Mouse (Mus musculus) splenic B cell, adult 2 months (primary cell): ENCODE measurements around the gene A830031A19Rik.

Source experiments
- DNase-seq: peaks from one replicate; pipeline ENCODE4 v3.0.0-alpha.2; 2011; ENCODE audit warnings: low read depth, low spot score
- H3K27me3 ChIP-seq: 2 replicates; pipeline ENCODE4 v1.6.1; 2012; ENCODE audit warnings: mild to moderate bottlenecking, low read length, moderate library complexity, mixed read lengths; ENCODE audit not compliant: control insufficient read depth, poor library complexity, insufficient read depth, severe bottlenecking
- H3K36me3 ChIP-seq: 2 replicates; pipeline ENCODE4 v1.6.1; 2012; ENCODE audit warnings: mild to moderate bottlenecking, low read length, moderate library complexity, mixed read lengths; ENCODE audit not compliant: control insufficient read depth, poor library complexity, insufficient read depth, severe bottlenecking

The A830031A19Rik gene

DNA sequence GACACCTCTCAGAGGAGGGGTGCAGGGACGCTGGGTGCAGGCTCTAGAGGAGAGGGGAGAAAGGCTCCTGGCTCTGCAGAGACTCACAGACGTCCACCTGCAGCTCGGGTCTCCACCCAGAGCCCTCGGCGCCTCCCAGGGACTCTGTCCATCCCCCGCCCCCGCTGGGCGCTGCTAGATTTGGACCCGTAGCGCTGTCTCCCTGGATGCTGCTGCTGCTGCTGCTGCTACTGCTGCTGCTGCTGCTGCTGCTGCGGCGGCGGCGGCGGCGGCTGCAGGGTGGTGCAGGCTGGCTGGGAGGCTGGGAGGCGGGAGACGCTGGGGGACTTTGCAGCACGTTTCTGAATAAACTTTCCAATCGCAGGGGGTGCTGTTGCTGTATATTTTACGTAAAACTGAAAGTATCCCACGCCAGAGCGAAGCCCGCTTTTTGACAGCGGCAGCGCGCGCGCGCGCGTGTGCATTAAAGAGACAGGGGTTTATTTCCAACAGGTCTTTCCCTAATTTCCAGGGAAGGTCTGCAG is 1.3 kb upstream of the A830031A19Rik start:
- H3K36me3 ChIP-seq = 0 out of 2 replicates have a peak, but pooled peaks cover 4% of the 10 kb centered on the region
- DNase-seq = peak; percentile 92
- no peaks in the 10 kb centered on the region; the same call in 1 of the 2 replicates for H3K27me3 ChIP-seq

DNA sequence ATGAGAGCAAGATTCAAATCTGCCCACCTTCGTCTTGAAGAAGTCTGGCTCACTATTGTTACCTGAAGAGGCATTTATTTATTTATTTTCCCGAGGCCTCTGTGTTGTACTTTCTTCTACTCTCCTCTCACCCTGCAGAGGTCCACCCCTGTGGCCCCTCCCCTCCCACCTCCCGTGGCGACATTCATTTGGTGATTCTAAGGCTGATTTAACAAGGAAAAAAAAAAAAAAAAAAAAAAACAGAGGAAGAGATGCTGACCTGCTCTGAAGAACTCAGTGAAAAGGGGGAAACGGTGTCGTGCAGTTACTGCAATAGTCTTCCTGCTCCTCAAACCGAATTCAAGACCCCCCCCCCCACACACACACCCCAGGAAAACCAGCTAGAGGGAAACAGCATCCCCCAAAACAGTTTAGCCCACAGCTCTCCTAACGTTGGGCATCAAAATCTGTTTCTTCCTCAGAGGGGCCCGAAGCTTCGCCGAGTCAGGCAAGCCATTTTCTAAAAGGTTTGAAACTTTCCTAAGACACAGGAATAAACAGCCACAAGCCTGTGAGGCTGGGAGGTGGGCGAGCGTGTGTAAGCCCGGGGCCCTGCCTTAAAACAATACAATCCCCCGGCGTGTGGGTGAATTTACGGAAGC is 752 bp upstream of the A830031A19Rik start:
- no peaks in the 10 kb centered on the region; the same call in 1 of the 2 replicates for H3K27me3 ChIP-seq
- no peak for DNase-seq
- 0 out of 2 replicates have a peak, but pooled peaks cover 4% of the 10 kb centered on the region for H3K36me3 ChIP-seq

DNA sequence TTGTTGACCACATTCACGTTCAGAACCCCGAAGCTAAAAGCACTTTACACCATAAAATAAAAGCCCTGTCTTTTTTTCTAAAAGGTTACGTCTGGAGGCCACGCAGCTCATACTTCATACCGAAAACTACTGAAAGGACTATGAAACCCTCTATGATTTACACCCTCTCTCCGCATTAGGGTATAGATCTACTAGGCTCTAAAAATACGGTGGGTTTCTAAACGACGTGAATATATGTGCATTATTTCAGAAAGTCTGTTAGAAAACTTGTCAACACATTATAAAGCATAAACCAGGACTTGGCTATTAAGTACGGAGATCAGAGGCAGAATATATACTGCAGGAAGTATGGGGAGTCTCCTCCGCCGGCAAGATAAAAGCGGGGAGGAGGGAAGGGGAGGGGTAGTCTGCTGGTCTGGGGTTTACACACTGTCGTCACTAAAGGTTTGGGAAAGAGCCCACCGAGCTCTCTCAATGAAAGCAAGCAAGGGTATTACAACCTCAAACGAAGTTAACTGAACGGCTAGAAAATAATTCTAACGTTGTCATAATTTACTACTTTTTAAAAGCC is 748 bp downstream of the A830031A19Rik start:
- peak; percentile 25 for DNase-seq
- Histone ChIP-seq H3K27me3 (no peaks in the 10 kb centered on the region; the same call in 1 of the 2 replicates), H3K36me3 (no peaks in the 10 kb centered on the region)

DNA sequence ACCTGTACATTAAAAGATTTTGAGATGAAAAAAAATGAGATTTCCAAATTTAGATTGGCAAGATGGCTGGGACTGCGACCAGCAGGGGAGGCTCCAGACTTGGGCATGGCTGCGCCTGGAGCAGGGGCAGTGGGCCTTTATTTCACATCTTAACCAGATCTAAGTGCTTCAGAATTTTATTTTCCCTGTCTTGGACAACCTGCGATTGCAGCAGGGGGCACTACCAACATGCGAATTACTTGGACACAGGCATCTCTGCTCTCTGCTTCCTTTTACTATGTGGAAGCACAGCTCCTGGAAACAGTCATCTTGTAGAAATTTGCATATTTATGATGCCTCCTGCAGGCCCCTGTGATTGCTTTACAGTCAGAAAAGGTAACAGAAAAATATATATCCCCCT is 9.5 kb downstream of the A830031A19Rik start:
- H3K36me3 ChIP-seq = no peaks in the 10 kb centered on the region
- peak; percentile 62 for DNase-seq
- H3K27me3 ChIP-seq = peaks cover 4% of the 10 kb centered on the region; the same call in 1 of the 2 replicates

DNA sequence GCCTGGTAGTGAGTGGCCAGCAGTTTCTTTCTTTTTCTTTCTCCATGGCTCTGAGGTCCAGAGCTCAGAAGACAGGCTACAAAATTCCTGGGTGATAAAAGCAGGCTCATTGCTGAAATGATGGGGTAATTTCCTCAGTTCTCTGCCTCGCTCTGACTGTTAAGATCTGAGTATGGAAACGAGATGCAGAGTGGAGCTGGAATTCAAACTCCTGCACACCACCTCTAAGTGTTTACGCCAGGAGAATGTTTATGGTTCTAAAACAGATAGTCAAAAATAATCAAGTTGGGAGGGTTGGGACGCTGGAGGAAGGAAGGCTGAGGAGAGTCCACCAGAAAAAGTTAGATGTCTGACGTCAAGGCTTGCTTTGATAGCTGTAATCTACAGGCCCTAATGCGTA is 10.6 kb downstream of the A830031A19Rik start:
- peaks cover 4% of the 10 kb centered on the region; the same call in 1 of the 2 replicates for H3K27me3 ChIP-seq
- no peak for DNase-seq
- no peaks in the 10 kb centered on the region for H3K36me3 ChIP-seq

DNA sequence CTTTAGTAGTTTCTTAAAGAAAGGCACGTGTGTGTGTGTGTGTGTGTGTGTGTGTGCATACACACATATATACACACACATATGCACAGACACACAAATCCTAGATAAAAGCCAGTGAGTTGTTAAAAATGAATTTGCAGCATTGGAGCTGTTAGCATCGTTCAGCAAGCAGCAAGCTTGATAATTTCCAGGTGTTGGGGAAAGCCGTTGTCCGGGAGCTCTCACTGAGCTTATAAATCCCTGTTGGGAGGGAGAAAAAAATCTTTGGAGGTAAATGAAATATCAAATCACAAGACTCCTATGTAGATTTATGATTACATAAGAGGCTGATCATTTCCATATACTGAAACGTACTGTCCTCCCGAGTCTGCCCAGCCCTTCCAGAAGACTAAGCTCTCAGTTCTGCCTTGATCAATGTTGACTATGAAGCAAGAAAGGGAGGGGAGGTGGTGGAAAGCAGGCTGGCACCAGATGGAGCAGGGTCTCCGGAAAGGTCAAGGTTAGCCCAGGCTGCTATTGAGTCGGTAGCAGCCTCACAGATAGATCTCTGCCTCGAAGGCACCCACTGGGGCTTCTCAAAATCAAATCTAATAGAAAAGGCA is 12.3 kb downstream of the A830031A19Rik start:
- Histone ChIP-seq H3K27me3 (peaks cover 4% of the 10 kb centered on the region; the same call in 1 of the 2 replicates), H3K36me3 (no peaks in the 10 kb centered on the region)
- DNase-seq = no peak

DNA sequence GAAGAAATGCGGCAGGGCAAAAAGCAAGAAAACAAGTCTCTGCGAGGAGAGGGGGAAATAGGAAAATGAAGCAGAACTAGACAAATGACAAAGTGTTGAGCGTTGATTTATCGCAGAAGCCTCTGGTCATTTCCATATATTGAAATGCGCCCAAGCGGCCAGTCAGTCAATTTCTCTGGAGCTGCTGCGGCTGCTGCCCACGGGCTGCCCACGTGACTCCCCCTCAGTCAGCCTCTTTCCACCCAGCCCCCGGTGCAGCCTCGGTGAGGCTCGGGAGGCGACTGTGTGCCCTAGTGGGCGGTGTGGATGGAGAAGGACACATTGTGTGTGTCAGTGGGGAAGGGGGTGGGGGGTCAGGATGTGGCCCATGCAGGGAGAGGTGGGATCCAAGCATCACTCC is 13.0 kb downstream of the A830031A19Rik start:
- H3K27me3 ChIP-seq = peaks cover 4% of the 10 kb centered on the region; the same call in 1 of the 2 replicates
- DNase-seq = peak; percentile 39
- no peaks in the 10 kb centered on the region for H3K36me3 ChIP-seq

DNA sequence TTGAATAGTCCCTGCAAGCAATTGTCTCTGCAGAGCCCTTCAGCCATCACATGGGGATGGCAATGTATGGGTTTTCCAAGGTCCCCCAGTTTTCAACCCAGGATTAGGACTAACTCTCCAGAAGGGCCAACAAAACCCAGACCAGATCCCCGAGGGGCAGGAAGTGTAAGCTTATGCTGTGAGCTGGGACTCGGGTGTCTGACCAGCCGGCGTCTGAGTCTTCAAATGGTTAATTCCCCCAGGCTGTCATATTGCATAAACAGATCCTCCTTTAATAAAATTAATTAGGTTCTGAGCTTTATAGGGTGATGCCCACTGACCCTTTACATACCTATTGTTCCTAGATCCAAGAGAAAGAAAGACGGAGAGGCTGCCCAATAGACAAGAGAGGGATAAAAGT is 14.4 kb downstream of the A830031A19Rik start:
- H3K27me3 ChIP-seq = peaks cover 4% of the 10 kb centered on the region; the same call in 1 of the 2 replicates
- no peaks in the 10 kb centered on the region for H3K36me3 ChIP-seq
- no peak for DNase-seq

DNA sequence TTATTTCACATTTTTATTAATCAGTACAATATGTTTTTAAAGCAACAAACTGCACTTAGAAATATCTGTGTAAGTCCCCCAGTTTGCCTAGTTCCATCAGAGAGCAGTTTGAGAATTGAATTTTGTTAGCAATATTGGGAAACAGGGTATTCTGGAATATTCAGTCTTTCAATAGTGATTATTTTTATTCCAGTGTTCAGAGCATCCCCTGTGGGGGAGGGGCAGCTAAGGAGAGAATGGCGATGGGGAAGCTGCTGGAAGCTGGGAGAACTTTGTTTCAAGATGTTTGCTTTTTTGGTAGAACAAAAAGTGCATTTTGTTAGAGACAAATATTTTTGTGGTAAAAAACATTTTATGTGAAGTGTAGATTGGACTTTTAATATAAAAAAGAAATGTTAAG is 15.7 kb downstream of the A830031A19Rik start:
- no peaks in the 10 kb centered on the region for H3K36me3 ChIP-seq

DNA sequence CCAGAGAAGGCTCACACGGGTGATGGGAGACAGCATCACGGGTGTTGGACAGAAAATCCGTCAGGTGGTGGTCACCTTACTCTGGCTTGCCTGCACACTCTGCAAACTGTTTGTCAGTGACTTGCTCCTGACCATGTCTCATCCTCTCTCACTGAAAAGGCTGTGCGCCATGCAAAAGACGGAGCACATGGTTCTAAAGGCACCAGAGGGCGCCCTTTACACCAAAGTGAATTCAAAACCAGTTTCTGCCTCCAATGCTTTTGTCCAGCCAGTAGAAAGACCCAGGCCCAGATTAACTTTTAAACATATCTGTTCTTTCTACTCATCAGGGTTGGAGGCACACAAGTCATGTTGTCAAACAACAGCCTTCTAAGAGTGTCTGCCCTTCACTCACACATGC is 22.0 kb downstream of the A830031A19Rik start:
- Histone ChIP-seq H3K36me3 (no peaks in the 10 kb centered on the region), H3K27me3 (no peaks in the 10 kb centered on the region)
- DNase-seq = peak; percentile 41

More for the DNA sequence above, 15.7 kb downstream of the A830031A19Rik start:
- DNase-seq = no peak
- peaks cover 4% of the 10 kb centered on the region; the same call in 1 of the 2 replicates for H3K27me3 ChIP-seq

DNA sequence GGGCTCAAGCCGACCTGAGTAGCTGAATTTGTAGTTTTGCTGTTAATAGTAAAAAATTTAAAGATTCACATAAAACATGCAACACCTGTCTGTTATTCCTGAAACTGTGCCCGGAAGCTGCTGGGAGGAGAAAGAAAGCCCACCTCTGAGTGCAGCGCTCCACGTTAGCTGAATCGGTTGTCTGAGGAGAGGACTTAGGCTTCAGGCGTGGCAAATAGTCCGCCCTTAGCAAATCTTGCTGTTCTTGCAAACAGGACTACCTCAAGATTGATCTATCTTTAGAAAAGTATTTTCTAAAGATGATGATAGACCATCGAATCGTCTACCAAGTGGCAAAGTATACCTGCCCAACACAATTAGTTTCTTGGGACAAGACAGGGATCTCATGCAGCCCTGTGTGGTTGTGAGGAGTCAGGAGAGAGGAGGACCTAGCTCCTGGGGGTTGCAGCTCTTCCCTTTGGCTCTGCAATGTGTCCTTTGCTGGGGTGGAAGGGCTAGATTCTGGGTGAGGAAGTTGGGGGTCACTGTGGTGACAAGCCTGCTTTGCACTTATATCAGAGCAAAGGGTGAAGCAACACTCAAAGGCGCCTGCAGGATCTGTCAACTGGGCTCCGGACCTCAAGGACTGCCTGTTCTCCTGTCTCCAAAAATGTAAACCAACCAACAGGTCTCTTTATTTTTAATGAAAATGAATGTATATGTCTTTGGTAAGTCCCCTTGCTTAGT is 24.7 kb downstream of the A830031A19Rik start:
- Histone ChIP-seq H3K27me3 (no peaks in the 10 kb centered on the region), H3K36me3 (no peaks in the 10 kb centered on the region)
- DNase-seq = no peak

DNA sequence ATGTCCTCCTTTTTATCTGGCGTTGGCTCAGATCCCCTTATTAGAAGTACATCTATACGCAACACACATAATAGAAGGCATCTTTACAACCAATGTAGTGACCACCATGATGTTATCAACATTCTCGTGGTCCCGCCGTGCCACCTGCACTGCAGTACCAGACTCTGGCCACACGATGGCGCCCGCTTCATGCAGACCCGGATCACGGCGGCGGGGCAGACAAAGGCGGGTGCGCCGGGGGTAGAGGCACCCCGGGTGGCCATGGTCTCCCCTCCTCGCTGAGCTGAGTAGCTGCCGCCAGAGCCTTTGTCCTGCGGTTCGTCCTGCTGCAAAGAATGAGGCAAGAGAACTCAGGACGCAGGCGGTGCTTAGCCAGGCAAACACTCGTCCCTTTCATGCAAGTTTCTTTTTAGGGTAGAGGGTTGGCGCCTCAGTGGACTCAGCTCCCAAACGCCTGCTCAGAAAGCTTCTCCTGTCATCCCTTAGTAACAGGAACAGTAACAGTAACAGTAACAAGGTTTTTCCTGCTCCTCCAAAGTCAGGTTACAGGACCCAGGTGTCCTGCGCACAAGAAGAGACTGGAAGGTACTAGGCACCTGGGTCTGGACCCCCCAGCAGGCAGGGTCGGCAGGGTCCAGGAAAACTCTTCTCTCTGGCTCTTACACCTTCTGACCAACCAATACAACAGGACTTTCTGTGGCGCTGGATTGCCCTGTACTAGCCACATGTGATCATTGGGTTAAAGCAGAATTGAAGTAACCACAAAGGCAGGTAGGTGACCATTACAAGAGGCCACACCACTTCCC is 25.4 kb downstream of the A830031A19Rik start:
- DNase-seq = peak; percentile 85
- H3K36me3 ChIP-seq = no peaks in the 10 kb centered on the region
- H3K27me3 ChIP-seq = no peaks in the 10 kb centered on the region

DNA sequence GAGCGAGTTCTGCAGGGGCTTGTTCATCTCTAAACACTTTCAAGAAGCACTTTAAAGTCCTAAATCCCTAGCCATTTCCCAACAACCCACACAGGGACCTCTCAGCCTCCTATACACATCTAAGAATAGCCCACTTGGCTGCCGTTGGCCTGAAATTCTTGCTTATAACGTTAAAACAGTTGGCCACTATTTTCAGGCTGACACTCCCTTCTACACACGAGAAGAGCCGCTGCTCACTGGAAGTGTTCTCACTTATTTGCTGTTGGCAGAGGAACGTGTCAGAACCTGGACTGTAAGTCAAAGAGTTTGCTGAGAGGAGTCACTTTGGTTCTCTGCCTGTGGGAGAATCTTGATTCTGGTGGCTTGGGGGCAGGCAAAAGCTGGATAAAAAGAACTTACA is 30.8 kb downstream of the A830031A19Rik start:
- Histone ChIP-seq H3K36me3 (no peaks in the 10 kb centered on the region), H3K27me3 (no peaks in the 10 kb centered on the region)
- no peak for DNase-seq

DNA sequence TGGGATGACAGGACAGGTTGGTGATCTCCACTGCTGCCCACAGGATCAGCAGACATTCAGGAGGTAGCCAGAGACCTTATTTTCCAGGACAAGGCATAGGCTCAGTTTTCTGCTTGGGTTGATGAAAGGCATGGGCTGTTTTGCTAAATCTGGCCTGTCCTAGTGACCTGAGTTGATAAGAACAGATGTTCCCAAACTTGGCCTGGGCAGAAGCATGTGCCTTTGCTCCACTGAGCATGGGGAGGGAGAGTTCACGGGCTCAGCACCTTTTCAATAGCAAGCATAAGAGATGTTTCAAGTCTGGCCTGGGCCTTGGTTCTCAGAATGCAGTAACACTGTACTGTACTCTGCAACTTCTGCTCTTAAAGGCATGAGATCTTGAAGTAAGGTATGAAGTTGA is 54.1 kb downstream of the A830031A19Rik start:
- Histone ChIP-seq H3K36me3 (no peaks in the 10 kb centered on the region), H3K27me3 (no peaks in the 10 kb centered on the region)
- no peak for DNase-seq
